Mouse (Mus musculus) urinary bladder, postnatal 36 days (tissue): Measurements from ENCODE around the gene Ipo4.
A peak's percentile ranks its signal among the peaks of the same experiment; 100 is the strongest.

Source experiments
- DNase-seq, 2 experiments: peaks; one replicate each; pipeline ENCODE4 v3.0.0; 2022; ENCODE audit warnings: low spot score in 2 of 2, mixed read lengths in 1 of 2

The Ipo4 gene

GRCm38 (mm10) chr14:55635523-55636007 lies at the start of gene Ipo4:
Gene Ipo4 (minus strand): TSS chr14:55635957.
- DNase-seq, result peak; percentile 79 to 89

- no peak for DNase-seq
Measured at GRCm38 (mm10) chr14:55682118-55682493, 46.3 kb upstream of the Ipo4 start.

DNA sequence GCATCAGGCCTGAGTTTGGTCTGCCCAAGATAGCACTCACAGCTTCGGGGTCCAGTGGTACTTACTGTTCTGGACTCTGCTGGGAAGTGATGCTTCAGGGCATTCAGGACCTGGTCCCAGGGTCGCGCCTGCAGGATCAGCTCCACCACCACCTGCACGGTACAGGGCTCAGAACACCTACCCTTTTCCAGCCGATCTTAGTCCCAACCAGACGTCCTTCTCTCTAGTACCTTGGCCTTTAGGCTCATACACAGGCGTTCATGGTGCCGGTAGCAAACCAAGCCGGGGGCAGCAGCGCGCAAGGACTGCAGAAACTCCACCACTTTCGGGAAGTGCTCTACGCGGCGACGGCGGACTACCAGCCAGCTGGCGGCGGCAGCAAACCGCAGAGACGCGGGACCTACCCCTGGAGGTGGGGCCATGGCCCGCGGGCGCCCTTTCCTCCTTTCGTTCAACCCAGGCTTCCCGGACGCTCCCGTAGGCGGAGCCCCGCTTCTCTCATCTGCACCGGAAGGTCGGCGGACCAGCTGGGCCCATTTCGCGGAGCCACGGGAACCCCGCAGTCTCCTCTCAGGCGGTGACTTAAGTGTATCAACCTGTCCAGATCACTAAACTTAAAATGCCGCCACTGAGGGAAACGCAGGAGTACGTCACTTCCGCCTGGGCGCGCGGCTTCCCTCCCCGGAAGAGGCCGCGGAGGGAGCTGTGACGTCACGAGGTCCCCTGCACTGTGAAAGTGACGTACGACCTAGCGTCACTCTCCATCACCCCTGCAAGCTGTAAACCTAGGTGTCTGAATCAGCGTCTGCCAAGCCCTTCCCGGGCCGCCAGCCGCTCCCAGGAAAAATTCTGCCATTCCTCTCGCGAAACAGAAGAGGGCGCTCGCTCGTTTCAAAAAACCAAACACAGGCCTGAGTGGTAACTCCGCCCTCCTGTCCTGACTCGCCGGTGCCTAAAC lies 45.7 kb upstream of the Ipo4 start, which contains the start of gene Tinf2:
TSS of gene Tinf2 (minus strand) at position 661 of the 958 bp plus-strand sequence.
- peak; percentile 89 to 91 for DNase-seq

DNA sequence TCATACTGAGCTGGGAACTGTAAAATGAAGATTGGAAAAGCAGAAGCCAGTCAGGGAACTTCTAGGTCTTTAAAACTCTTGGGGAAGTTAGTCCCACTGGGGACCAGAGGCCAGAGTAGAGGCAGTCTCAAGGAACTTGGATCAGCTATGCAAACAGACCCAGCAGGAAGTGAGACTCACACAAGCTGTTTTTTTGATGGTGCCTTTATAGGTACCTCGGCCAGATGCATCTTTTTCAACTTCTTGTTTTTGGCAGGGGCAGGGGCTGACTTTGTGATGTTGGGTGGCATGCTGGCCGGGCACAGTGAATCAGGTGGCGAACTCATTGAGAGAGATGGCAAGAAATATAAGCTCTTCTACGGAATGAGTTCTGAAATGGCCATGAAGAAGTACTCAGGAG lies 41.9 kb upstream of the Ipo4 start:
- DNase-seq, result no peak

DNA sequence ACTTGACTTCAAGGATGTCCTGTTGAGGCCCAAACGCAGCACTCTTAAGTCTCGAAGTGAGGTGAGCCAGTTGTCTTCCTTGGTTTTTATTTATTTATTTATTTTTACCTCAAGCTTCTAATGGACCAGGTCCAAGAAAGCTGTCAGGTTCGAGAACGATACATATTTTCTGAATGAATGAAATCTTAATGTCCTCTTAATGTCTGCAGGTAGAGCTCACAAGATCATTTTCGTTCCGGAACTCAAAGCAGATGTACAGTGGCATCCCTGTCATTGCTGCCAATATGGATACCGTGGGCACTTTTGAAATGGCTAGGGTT lies 36.9 kb upstream of the Ipo4 start:
- DNase-seq, result no peak

DNA sequence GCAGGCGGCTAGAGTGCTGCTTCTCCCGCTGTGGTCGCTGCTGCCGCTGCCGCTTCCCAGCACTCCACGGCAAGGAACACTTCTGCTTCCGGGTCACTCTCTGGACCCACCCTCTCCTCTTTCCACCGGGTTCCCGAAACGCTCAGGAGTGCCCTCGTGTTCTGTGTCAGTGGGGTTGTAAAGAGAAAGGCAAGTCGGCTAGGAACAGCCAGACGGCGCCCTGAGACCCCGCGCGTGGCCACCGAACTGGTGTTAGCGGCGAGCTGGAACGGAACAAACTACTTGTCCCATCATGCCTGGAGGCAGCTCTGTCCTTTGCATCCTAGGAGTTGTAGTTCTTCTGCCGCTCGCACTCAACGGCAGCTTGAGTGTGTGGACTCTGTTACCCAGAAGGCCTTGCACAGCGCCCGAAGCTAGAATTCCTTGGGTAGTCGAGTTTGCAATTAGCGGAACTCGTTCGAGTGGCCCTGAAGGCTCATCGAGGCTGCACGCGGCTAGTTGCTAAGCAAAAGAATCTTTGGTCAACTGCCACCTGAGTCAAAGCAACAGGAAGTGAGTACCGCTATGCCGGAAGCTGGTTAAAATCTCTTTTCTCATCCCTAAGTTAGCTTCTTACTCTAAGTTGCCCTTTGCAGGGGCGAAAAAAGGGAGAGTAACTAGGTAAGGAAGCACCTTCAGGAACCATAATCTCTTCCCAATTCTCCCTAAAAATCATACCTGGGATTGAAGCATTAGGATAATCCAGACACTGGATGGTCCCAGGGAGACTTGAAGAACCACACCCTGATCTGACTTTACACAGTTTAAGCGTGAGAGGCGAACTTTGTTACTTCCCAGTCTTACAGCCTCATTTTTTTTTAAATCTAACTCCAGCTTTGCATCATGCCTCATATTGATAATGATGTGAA lies 36.3 kb upstream of the Ipo4 start, which contains the start of the genes Gmpr2 and Nedd8:
TSS of gene Gmpr2 (plus strand) at position 109 of the 908 bp plus-strand sequence.
TSS of gene Nedd8 (minus strand) at position 292 of the 908 bp plus-strand sequence.
- DNase-seq, result peak; percentile 87 to 90

DNA sequence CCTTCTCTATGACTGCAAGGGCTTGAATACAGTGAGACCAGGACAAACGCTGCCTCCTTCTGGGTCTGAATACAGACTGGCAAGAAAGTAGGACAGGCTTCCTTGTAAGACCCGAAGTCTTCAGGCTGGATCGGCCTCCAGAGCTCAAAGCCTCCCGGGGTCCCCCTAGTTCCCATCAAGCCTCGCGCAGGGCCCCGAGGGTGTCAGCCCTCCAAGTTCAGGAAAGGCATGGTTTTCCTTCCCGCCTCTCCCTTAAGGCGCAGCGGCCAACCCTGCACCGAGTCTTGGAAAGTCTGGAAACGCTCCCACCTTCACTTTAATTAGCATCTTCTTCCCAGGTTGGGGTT lies 35.7 kb upstream of the Ipo4 start:
- DNase-seq, result no peak

- DNase-seq, result no peak
Measured at GRCm38 (mm10) chr14:55660636-55661035, 24.9 kb upstream of the Ipo4 start.

- peak; percentile 64 to 78 for DNase-seq
Measured at GRCm38 (mm10) chr14:55659960-55660573, 24.3 kb upstream of the Ipo4 start, which contains the start of gene Mdp1. Gene Mdp1 (minus strand): TSS chr14:55660508.

DNA sequence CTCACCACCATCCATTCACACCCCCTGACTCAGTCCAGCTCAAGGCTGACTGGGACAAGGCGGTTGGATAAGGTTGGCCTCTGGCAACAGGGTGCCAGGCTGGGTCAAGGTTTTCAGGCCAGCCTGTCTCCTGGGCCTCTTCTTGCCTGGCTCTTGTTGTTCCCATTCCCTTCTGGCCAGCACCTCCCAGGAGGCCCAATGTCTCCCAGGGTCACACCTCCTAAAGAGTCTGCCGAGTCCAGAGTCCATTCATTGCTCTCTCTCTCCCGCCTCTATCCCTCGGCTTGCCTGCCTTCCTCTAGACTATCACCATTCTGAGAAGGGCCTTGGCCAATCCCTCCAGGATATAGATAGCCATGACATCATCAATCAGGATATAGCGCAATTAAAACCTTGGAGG lies 22.3 kb upstream of the Ipo4 start:
- DNase-seq, result no peak

DNA sequence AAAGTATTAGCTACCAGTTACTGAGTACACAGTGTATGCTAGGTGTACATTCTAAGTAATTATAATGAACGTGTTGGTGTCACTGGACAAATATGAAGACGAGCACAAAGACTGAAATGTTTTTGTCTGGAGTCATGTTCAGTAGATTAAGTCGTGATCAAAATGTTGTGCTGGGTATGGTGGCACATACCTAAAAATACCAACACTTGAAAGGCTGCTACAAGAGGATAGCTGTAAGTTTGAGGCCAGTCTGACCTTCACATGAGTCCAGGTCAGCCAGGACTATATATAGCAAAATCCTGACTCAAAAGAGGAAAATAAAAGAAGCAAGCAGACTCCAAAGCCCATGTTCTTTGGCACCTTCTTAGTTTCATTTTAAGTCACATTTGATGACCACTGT lies 21.2 kb upstream of the Ipo4 start:
- DNase-seq, result no peak

- DNase-seq, result no peak
Measured at GRCm38 (mm10) chr14:55651528-55651927, 15.8 kb upstream of the Ipo4 start.

DNA sequence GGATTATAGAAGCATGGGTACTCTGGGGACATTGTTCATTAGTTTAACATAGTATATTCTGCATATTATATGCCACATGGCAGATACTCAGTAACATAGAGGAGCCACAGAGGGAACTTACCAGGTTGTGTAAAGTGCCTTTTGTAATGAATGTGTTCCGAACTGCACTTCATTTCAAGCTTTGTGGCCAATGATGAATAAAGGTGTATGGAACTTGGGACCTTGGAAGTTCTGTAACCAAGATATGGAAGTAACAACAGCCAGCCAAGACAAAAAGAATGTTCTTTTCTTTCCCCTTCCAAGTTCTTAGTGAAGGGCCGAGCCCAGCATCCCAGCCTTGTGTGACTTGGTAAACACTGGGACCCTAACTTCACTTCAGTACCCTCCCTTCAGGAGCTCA lies 14.1 kb upstream of the Ipo4 start, which contains the start of gene Tssk4:
TSS of gene Tssk4 (plus strand) at position 301 of the 400 bp plus-strand sequence.
- DNase-seq, result no peak

- peak in 1 of 2 experiments; percentile 8 for DNase-seq
Measured at GRCm38 (mm10) chr14:55644261-55644888, 8.6 kb upstream of the Ipo4 start.

DNA sequence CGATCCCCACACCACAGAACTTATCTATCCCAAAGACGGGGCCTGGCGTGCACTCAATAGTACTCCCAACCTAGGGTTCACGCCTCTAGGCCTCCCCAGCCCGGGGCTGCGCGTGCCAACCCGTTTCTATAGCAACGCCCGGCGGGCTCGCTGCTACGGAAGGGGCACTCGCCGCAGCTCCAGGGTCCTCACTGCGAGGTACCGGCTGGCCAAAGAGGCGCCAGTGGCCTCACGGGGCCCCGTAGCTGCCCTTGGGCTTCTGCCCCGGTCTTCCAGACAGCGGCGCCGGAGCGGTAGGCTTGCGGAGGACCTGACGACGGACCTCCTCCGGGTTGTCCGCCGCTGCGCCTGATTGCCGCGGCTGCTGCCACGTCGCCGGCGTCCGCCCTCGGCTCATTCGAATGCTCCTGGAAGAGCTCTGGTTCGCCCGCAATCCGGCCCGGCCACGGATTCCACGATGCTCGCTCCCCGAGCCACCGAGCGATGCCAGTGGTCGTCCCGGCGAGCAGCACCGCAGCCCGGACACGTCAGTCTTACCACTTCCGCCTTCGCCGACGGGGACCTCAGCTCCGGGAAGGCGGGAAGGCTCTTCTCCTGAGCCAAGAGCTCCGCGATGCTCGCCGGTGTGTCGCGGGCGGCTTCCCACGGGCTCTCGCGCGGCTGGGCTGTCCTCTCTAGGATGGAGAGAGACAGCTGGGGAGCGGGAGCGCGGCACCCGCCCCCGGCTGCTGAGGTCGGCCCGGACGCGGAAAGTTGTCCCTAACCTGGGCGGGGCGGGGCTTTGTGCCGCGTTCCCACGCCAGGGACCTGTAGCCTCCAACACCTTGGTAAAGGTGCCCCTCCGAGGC lies 7.5 kb upstream of the Ipo4 start, which contains the start of gene Tm9sf1:
TSS of gene Tm9sf1 (minus strand) at position 747 of the 848 bp plus-strand sequence.
- DNase-seq, result peak; percentile 86 to 91

DNA sequence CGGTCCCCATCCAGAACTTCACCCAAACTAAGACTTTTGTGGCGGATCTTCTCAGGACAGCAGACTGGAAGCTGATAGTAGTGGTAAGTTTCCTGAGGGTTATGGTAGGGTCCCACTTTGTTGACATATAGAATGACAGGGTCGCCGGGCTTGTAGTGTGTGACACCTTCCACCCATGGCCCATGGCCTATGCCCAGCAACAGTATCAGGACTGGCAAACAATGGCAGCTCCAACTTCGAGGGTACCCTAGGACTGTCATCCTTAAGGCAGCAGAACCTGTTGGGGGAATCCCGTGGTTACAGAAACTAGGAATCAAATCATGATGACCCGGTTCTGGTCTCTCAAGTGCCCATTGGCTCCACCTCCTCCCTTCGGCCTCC lies 6.9 kb upstream of the Ipo4 start:
- DNase-seq, result no peak

- no peak for DNase-seq
Measured at GRCm38 (mm10) chr14:55641291-55641690, 5.5 kb upstream of the Ipo4 start.

- no peak for DNase-seq
Measured at GRCm38 (mm10) chr14:55640816-55641215, 5.1 kb upstream of the Ipo4 start.

GRCm38 (mm10) chr14:55637795-55638194 lies 2.0 kb upstream of the Ipo4 start, which contains the start of gene Gm49378:
Gene Gm49378 (minus strand): TSS chr14:55637895.
- DNase-seq, result no peak
